Mouse (Mus musculus) intestine, embryonic 16.5 days (tissue): ENCODE results near the gene Hexim2. TPM values are rescaled to one million over a fixed set of nuclear protein-coding genes. Genes with fewer than 3 reads are reported as not detected.

ENCODE experiments used
- ATAC-seq: fragments of 200-750 bp; cut with Nextera tagmentation; 2 replicates; pipeline ENCODE4 v1.8.0; 2017; ENCODE audit warnings: moderate TSS enrichment, moderate library complexity
- H3K27ac ChIP-seq: fragments of 300-500 bp; sonication (generic); 2 replicates; pipeline ENCODE4 v1.5.1; 2014; ENCODE audit warnings: mild to moderate bottlenecking, low read length
- H3K27me3 ChIP-seq: fragments of 300-500 bp; sonication (generic); replicated peaks from 2 replicates; pipeline ENCODE4 v1.6.1; 2014; ENCODE audit warnings: low read length, control low read depth, mixed read lengths; ENCODE audit not compliant: control insufficient read depth, insufficient read depth
- H3K36me3 ChIP-seq: fragments of 300-500 bp; sonication (generic); 2 replicates; pipeline ENCODE4 v1.6.1; 2014; ENCODE audit warnings: low read length, control low read depth; ENCODE audit not compliant: control insufficient read depth, insufficient read depth
- H3K4me1 ChIP-seq: fragments of 300-500 bp; sonication (generic); 2 replicates; pipeline ENCODE4 v1.6.1; 2014; ENCODE audit warnings: low read length, control low read depth, mixed read lengths; ENCODE audit not compliant: control insufficient read depth, insufficient read depth
- H3K4me2 ChIP-seq: fragments of 300-500 bp; sonication (generic); 2 replicates; pipeline ENCODE4 v1.6.1; 2014; ENCODE audit warnings: low read depth, low read length, control low read depth
- H3K4me3 ChIP-seq: fragments of 300-500 bp; sonication (generic); 2 replicates; pipeline ENCODE4 v1.5.1; 2014; ENCODE audit warnings: mild to moderate bottlenecking, low read length
- H3K9ac ChIP-seq: fragments of 300-500 bp; sonication (generic); 2 replicates; pipeline ENCODE4 v1.6.1; 2014; ENCODE audit warnings: low read depth, low read length
- H3K9me3 ChIP-seq: fragments of 300-500 bp; sonication (generic); 2 replicates; pipeline ENCODE4 v1.6.1; 2016; ENCODE audit warnings: low read length, control low read depth; ENCODE audit not compliant: control insufficient read depth
- WGBS: fragments of 180-500 bp; shearing (Covaris S2); extraction: QIAGEN DNeasy Blood & Tissue Kit; methylation state at CpG from one replicate; pipeline ENCODE4 v1.1.7; 2014; 5-methylcytosine and 5-hydroxymethylcytosine counted together
- polyA plus RNA-seq: library from polyadenylated mRNA; unstranded; fragments of >200 nt; fragmentation: Nextera tagmentation; extraction: Ambion mirVana; gene quantifications from 2 replicates; pipeline ENCODE4 v1.2.1, GENCODE M21; 2015

Gene Hexim2
- polyA plus RNA-seq, 1 experiment from 2014 or later, result 5.8 TPM

DNA sequence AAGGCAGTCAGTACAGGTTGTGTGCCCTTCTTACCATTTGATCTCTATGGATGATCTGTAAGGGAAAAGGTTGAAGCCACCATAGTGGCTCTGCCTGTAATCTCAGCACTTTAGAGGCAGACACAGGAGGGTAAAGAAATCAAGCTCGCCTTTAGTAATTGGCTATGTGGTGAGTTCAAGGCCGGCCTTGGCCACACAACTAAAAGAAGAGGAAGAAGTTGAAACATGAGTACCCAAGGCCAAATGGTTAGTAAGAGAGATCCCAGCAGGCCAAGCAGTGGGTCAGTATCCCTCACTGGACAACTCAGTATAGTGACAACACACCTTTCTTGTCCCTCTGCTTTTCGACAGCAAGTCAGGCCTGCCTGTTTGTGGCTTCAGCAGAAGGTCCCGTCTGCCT, 17.5 kb downstream of the Hexim2 start:
- Histone ChIP-seq H3K9me3 (no peaks in the 10 kb centered on the region), H3K36me3 (no peaks in the 10 kb centered on the region), H3K27me3 (no peaks in the 10 kb centered on the region), H3K4me3 (no peak overlapping the region), H3K27ac (no peak overlapping the region), H3K9ac (no peak overlapping the region), H3K4me1 (peaks cover 12% of the 10 kb centered on the region), H3K4me2 (no peak overlapping the region)
- 94% methylated on average over 4 of the region's 4 CpGs for WGBS
- ATAC-seq, result no peak

DNA sequence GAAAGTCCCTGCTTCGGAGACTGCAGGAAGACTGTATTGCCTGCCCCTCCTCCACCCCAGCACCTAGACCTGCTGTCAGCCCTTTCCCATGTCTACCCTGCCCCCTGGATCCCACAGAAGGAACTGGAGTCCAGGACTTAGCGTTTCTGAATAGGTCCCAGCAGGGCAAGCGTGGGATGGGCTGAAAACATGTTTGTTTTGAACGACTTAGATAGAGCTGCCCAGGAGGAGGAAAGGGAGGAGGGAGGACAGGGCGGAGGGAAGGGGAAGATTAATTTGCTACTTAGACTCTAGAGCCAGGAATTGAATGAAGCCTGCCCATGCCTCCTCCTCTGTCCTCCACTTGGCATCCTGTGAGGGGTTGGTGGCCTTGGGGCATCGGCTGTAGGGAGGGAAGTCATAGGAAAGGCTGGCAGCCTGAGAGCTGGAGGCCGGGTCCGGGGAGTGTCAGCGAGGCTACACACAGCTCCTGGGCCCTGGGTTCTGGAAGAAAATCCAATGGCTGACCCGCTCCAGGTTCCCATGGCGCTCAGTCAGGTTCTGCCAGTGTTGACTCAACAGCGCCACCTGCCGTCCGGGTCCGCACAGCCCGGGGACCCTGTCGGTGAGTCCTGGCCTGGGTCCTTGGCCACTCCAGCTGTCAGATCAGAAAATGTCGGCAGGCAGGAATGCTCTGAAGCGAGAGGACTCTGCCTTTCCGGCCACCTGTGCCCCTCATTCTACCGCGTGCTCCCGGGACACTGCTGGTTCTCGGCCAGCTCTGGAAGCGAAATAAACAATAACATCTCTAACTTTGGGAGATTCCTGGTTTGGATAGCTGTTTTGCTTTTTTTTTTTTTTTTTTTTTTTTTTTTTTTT, 26.6 kb downstream of the Hexim2 start:
- ATAC-seq, result peak; percentile 97
- 2% methylated on average over 25 of the region's 25 CpGs for WGBS
- Histone ChIP-seq H3K4me2 (peak overlapping the region; percentile 74), H3K9me3 (no peaks in the 10 kb centered on the region), H3K9ac (peak overlapping the region; percentile 38; the same call in 1 of the 2 replicates), H3K36me3 (no peaks in the 10 kb centered on the region), H3K4me1 (peaks cover 5% of the 10 kb centered on the region), H3K4me3 (peak overlapping the region; percentile 43), H3K27ac (peak overlapping the region; percentile 17; the same call in 1 of the 2 replicates), H3K27me3 (no peaks in the 10 kb centered on the region)

DNA sequence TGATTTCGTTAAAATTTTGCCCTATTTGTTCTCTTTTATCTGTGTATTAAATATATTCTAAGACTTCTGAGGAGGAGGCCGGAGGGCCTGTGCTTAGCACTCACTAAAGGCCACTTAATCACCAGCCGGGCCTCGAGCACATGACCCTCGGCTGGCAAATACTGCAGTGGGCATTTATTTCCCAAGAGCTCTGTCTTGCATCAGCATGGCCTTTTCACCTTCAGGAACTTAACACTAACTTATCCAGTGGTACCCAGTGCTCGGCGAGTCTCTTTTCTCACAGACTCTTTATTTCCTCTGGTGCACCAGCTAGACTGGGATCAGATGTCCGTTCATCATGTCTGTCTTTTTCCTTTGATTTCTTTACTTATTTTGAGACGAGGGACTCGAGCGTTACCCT, 28.5 kb downstream of the Hexim2 start:
- ATAC-seq, result no peak
- Histone ChIP-seq H3K4me2 (no peak overlapping the region), H3K9me3 (no peaks in the 10 kb centered on the region), H3K9ac (no peak overlapping the region), H3K27me3 (no peaks in the 10 kb centered on the region), H3K4me1 (peaks cover 9% of the 10 kb centered on the region), H3K27ac (no peak overlapping the region), H3K36me3 (no peaks in the 10 kb centered on the region), H3K4me3 (no peak overlapping the region)
- WGBS, result 84% methylated on average over 11 of the region's 11 CpGs

DNA sequence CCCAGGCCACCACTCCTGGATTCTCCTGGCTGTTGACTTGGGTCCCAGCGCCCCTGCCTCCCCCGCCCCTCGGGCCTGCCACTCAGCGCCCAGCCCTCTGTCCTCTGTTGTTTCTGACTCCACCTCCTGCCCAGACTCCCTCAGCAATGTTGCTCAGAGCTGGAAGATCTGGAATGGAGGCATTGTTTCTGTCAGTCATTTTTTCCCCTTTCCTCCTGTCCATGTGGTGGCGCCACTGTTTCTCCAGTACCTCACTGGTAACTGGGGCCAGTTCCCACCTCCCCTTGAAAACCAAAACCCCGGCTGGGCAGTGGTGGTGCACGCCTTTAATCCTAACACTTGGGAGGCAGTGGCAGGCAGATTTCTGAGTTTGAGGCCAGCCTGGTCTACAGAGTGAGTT, 29.2 kb downstream of the Hexim2 start:
- H3K36me3 ChIP-seq, result no peaks in the 10 kb centered on the region
- no peak overlapping the region for H3K4me3 ChIP-seq
- ATAC-seq, result no peak
- no peak overlapping the region for H3K9ac ChIP-seq
- peaks cover 9% of the 10 kb centered on the region for H3K4me1 ChIP-seq
- no peaks in the 10 kb centered on the region for H3K9me3 ChIP-seq
- no peak overlapping the region for H3K4me2 ChIP-seq
- no peak overlapping the region for H3K27ac ChIP-seq
- no peaks in the 10 kb centered on the region for H3K27me3 ChIP-seq
- WGBS, result 79% methylated on average over 7 of the region's 7 CpGs

DNA sequence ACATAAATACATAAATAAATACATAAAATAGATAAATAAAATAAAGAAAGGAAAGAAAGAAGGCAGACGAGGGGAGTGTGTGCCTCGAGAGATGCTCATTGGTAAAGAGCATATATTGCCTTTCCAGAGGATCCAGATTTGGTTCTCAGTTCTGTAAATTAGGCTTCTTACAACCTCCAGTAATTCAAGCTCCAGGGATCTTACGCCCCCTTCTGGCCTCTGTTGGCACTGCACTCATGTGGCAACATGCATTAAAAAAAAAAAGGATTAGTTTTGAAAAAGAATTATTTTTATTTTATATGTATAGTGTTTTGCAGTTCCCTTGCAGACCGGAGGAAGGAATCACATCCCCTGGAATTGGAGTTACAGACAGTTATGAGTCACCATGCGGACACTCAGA, 29.9 kb downstream of the Hexim2 start:
- Histone ChIP-seq H3K36me3 (no peaks in the 10 kb centered on the region), H3K27ac (no peak overlapping the region)

DNA sequence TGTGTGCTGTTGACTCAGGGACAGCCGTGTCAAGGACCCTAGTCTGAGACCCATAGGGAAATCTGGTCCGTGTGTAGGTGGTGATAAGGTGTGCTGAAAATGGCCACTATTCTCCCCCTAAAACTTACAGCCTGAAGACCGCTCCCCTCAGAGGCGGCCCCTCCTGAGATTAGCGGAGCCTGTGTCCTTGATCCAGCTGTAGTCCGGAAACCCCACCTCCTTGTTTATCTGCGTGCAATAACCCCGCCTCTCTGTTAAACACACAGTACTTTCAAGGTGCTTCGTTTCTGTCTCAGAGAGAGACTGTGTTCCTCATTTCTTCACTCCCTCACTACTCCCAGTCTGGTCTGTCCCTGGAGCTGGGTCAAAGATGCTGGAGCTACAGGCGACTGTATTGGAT, 32.2 kb downstream of the Hexim2 start:
- no peaks in the 10 kb centered on the region for H3K9me3 ChIP-seq
- H3K4me3 ChIP-seq, result no peak overlapping the region
- H3K27ac ChIP-seq, result no peak overlapping the region
- H3K27me3 ChIP-seq, result no peaks in the 10 kb centered on the region
- H3K4me1 ChIP-seq, result peaks cover 7% of the 10 kb centered on the region; the same call in 1 of the 2 replicates
- H3K36me3 ChIP-seq, result no peaks in the 10 kb centered on the region
- WGBS, result 18% methylated on average over 10 of the region's 10 CpGs
- ATAC-seq, result no peak
- H3K4me2 ChIP-seq, result no peak overlapping the region
- H3K9ac ChIP-seq, result no peak overlapping the region

More for the DNA sequence above, 29.9 kb downstream of the Hexim2 start:
- peaks cover 9% of the 10 kb centered on the region for H3K4me1 ChIP-seq
- H3K9ac ChIP-seq, result no peak overlapping the region
- no peaks in the 10 kb centered on the region for H3K9me3 ChIP-seq
- H3K27me3 ChIP-seq, result no peaks in the 10 kb centered on the region
- WGBS, result 89% methylated on average over 5 of the region's 5 CpGs
- H3K4me2 ChIP-seq, result no peak overlapping the region
- no peak overlapping the region for H3K4me3 ChIP-seq
- no peak for ATAC-seq

DNA sequence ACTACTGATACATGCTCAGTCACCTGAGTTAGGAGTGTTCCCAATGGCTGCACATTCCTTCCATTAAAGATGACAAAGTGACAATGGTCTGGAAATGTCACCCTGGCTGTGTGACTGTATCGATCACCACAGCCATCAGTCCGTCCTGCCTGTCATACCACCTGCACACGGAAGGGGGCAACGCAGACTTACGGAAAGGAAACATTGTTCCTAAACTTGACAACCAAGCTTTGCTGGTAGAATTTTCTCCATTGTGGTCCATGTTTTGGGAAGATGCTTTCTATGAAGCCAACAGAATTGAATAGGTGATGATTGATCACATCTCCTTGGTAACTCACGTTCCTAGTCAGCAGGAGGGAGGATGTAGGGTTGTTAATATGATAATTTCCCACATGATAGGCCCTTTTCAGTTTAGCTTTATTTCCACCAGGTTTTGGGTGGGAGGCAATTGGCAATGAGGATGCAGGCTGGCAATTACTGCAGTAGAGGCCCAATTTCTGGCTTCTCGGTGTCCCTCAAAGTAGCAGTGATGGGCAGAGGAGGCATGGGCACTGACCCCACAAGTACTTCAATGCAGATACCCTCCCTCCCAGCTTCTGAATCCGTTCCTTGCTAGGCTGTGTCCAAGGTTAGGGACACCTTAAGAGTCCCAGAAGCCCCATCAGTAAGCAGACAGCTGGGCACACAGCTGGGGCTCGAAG, 36.6 kb downstream of the Hexim2 start:
- Histone ChIP-seq H3K4me2 (no peak overlapping the region), H3K4me3 (no peak overlapping the region), H3K4me1 (peaks cover 6% of the 10 kb centered on the region; the same call in 1 of the 2 replicates), H3K9me3 (no peaks in the 10 kb centered on the region), H3K9ac (no peak overlapping the region), H3K36me3 (no peaks in the 10 kb centered on the region), H3K27ac (no peak overlapping the region), H3K27me3 (peaks cover 24% of the 10 kb centered on the region)
- 24% methylated on average over 9 of the region's 9 CpGs for whole genome bisulfite sequencing
- ATAC-seq, result no peak

DNA sequence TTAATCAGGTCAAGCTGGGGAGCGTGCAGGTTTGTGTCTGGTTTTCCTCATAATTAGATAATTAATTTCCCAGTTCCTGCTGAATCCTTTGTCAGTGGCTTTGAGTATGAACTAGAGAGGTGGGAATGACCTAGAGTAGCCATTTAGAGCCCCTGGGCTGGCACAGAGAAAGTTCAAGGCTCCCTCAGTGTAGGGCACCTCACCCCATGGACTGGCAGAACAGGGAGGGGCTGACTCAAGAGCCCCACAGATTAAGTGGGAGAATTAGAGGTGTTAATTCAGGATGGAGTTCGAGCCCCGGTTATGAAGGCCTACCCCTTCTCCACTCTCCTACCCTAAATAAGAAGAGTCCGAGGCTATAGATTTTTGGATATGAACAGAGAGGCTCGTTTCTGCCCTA, 37.4 kb downstream of the Hexim2 start:
- Histone ChIP-seq H3K4me3 (no peak overlapping the region), H3K27me3 (peaks cover 24% of the 10 kb centered on the region), H3K9ac (no peak overlapping the region), H3K36me3 (no peaks in the 10 kb centered on the region), H3K9me3 (no peaks in the 10 kb centered on the region), H3K4me2 (no peak overlapping the region), H3K4me1 (0 out of 2 replicates have a peak, but pooled peaks cover 2% of the 10 kb centered on the region), H3K27ac (no peak overlapping the region)
- 80% methylated on average over 5 of the region's 5 CpGs for WGBS
- ATAC-seq, result no peak

DNA sequence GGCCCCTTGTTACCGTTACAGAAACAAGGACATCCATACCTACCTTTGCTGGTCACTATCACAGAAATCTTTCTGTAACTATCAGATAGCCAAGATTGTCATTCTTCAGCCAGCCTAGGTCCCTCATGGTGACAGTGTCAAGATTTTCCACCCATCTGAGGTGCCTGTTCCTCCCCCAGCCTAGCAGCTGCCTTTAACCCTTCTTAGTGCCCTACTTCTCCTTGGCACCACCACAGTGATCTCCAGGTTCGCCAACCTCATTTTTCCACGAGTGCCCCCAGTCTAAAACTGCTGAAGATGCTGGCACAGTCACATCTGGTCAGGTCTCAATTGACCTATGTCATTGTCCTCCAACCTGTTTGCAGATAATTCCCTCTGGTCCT, 37.9 kb downstream of the Hexim2 start:
- H3K9me3 ChIP-seq, result no peaks in the 10 kb centered on the region
- H3K27ac ChIP-seq, result no peak overlapping the region
- H3K36me3 ChIP-seq, result no peaks in the 10 kb centered on the region
- H3K27me3 ChIP-seq, result peaks cover 24% of the 10 kb centered on the region
- ATAC-seq, result no peak
- 0 out of 2 replicates have a peak, but pooled peaks cover 2% of the 10 kb centered on the region for H3K4me1 ChIP-seq
- peak overlapping the region; percentile 64 for H3K4me3 ChIP-seq
- WGBS, result 51% methylated on average over 3 of the region's 3 CpGs
- peak overlapping the region; percentile 71; the same call in 1 of the 2 replicates for H3K9ac ChIP-seq
- peak overlapping the region; percentile 99 for H3K4me2 ChIP-seq
